8 mouse cellular contexts compared by ENCODE assay signal in the genomic region with DNA sequence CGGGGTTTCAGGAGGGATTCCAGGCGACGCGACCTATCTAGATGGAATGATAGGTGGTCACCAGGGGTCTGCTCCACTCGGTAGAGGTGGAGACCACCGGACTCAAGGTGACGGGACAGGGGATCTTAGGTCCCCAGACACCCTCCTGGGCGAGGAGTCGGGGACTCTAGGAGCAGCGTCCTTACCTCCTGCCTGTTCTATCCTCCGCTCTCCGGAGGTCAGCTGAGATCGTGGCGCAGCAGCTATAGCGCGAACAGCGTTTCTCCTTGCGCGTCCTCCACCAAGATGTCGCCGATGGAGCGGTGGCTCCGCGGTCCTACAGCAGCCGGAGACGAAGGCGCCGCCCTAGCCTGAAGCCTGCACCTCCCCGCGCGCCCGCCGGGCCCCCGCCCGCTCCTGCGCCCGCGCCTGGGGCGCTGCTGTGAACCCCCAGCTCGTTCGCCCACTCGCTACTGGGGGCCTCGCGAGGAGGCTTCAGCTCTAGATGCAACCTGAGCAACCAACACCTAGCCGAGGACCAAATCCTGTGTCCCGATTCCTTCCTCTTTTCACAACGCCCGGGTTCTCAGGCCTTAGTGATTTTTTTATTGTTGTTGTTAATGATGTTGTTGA. TPM values are rescaled to one million over a fixed set of nuclear protein-coding genes. Genes with fewer than 3 reads are reported as not detected.
DNase-seq lines count a peak whose midpoint lies in the region; ATAC-seq lines count a peak whose summit lies in the region.

A gene (minus strand): TSS at position 562 of the 612 bp plus-strand sequence.

- H3K4me2 ChIP-seq in kidney, embryonic 14.5 days (replicated peaks; ENCODE audit: low read depth, low read length): peak within 1 kb of the TSS; percentile 98
- peak within 1 kb of the TSS; percentile 91 for H3K4me2 ChIP-seq in liver, embryonic 15.5 days

- H3K9ac ChIP-seq in kidney, embryonic 14.5 days (ENCODE audit: low read depth, low read length): peak within 1 kb of the TSS; percentile 58
- H3K9ac ChIP-seq in liver, embryonic 15.5 days: peak within 1 kb of the TSS; percentile 92

- no peaks in the 10 kb centered on the region for H3K4me1 ChIP-seq in kidney, embryonic 14.5 days (ENCODE audit: control insufficient read depth, insufficient read depth, low read length)
- peaks cover 29% of the 10 kb centered on the region for H3K4me1 ChIP-seq in liver, embryonic 15.5 days (replicated peaks)

- no peak within 1 kb of the TSS for H3K27ac ChIP-seq in kidney, embryonic 14.5 days (ENCODE audit: low read depth, low read length)
- H3K27ac ChIP-seq in liver, embryonic 15.5 days (replicated peaks): peak within 1 kb of the TSS; percentile 91

- WGBS in kidney, embryonic 14.5 days: 1% methylated on average over 46 of the region's 48 CpGs
- 1% methylated on average over 48 of the region's 48 CpGs for WGBS in liver, embryonic 15.5 days (ENCODE audit: insufficient replicate concordance)

- peaks cover 6% of the 10 kb centered on the region; the same call in 1 of the 2 replicates for H3K27me3 ChIP-seq in kidney, embryonic 14.5 days (ENCODE audit: control insufficient read depth, insufficient read depth, low read length)
- H3K27me3 ChIP-seq in liver, embryonic 15.5 days: peaks cover 48% of the 10 kb centered on the region

- no peak; the same call in 1 of the 2 replicates for ATAC-seq in kidney, embryonic 14.5 days (ENCODE audit: low FRiP score, low TSS enrichment)
- peak; percentile 65 for ATAC-seq in liver, embryonic 15.5 days (ENCODE audit: insufficient read depth)

- H3K9me3 ChIP-seq in kidney, embryonic 14.5 days (ENCODE audit: control insufficient read depth, low read length): no peaks in the 10 kb centered on the region
- H3K9me3 ChIP-seq in liver, embryonic 15.5 days (replicated peaks): no peaks in the 10 kb centered on the region

- no peaks in the 10 kb centered on the region for H3K36me3 ChIP-seq in kidney, embryonic 14.5 days (ENCODE audit: control insufficient read depth, insufficient read depth, low read length)
- H3K36me3 ChIP-seq in liver, embryonic 15.5 days (replicated peaks): no peaks in the 10 kb centered on the region

- no peak for DNase-seq in kidney, adult 18-20 months
- peak; percentile 30 for DNase-seq in c-Kit-positive CD71-negative TER-119-negative erythroid progenitor cells, embryonic 14.5 days (ENCODE audit: low read depth)
- DNase-seq in gastrocnemius, postnatal 25 days: peak; percentile 45
- DNase-seq in kidney, postnatal 36 days: peak; percentile 29 to 59
- DNase-seq in natural killer cell, adult 2 months (ENCODE audit: low spot score in 2 of 2): peak; percentile 32 to 41
- peak; percentile 75 for DNase-seq in thymus, postnatal 14 days

- H3K4me3 ChIP-seq in kidney, embryonic 14.5 days (ENCODE audit: low read length): peak within 1 kb of the TSS; percentile 76
- H3K4me3 ChIP-seq in liver, embryonic 15.5 days (replicated peaks): peak within 1 kb of the TSS; percentile 84

RNA-seq across cellular contexts. Expression of the gene that starts here (rescaled TPM):
- 2.7 and 4.0 TPM in 2 replicates for polyA plus RNA-seq in kidney, embryonic 14.5 days (2014; fragmentation: Nextera tagmentation; extraction: Ambion mirVana)
- under 1 TPM; 0.36 to 0.62 TPM for total RNA-seq in gastrocnemius, postnatal 25 days (2021)
- polyA plus RNA-seq in liver, embryonic 15.5 days (2015; fragmentation: Nextera tagmentation; extraction: Ambion mirVana): 2.8 and 3.2 TPM in 2 replicates

Comparison
In these comparisons a context has a peak if more than half of its experiments do, and no peak if none do; other contexts are left out.
1. Peak in DNase-seq in gastrocnemius, postnatal 25 days; RNA of the gene not detected or under 1 TPM.